Mouse (Mus musculus): ENCODE data around the gene Prss28.

GRCm38 (mm10) chr17:25340003-25340402, 31.6 kb downstream of the Prss28 start:
- TF ChIP-seq CTCF (IDR thresholded peaks at IDR 0.05; ENCODE audit: low read depth, low read length) (no peak), POLR2A (IDR thresholded peaks at IDR 0.05; ENCODE audit: insufficient read depth, low read length) (no peak), EP300 (IDR thresholded peaks at IDR 0.05; ENCODE audit: insufficient read depth, low read depth, low read length) (no peak)
